Mouse (Mus musculus) right cerebral cortex, adult 2 months (tissue): ENCODE data around the gene Nhsl1.
"Not testable (repeated sequence)": the region's sequence is repeated elsewhere in the genome, so short reads cannot be mapped to it uniquely, and the experiment has no call there.

Source experiments
- DNase-seq, 2 experiments: peaks; one replicate each; pipeline ENCODE4 v3.0.0; 2021 to 2022; ENCODE audit warnings: low spot score in 2 of 2

Nhsl1 gene

GRCm38 (mm10) chr10:18445603-18446358, 127.0 kb downstream of the Nhsl1 start:
- no peak for DNase-seq

DNA sequence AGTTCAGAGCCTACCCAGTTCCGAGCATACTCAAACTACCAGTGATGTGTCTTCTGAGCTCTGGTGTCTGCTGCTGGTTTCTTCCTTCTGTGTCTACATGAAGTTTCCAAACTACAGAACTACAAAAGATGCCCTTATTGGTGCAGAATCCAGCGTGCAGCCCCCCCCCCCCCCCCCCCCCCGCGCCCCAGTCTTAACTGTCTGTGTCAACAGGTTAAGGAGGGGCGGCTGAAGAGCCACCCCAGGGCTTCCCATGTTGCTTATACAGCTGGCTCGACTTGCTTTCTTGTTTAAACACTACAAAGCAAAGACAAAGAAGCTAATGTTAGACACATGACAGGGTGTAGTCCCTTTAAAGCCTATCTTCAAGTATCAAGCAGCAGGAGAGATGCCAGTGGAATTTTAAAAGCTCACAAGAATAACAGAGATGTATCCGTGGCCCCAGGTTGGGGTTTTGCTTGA, 127.6 kb downstream of the Nhsl1 start:
- no peak for DNase-seq

- no peak for DNase-seq
These were observed 128.5 kb downstream of the Nhsl1 start for GRCm38 (mm10) chr10:18447299-18447698.

- not testable (repeated sequence) for DNase-seq
These were observed 130.1 kb downstream of the Nhsl1 start for GRCm38 (mm10) chr10:18448896-18449295.

- DNase-seq, result peak; percentile 93 to 94
These were observed 134.6 kb downstream of the Nhsl1 start for GRCm38 (mm10) chr10:18453380-18453779.

- DNase-seq, result no peak
These were observed 135.4 kb downstream of the Nhsl1 start for GRCm38 (mm10) chr10:18454161-18454560.

DNA sequence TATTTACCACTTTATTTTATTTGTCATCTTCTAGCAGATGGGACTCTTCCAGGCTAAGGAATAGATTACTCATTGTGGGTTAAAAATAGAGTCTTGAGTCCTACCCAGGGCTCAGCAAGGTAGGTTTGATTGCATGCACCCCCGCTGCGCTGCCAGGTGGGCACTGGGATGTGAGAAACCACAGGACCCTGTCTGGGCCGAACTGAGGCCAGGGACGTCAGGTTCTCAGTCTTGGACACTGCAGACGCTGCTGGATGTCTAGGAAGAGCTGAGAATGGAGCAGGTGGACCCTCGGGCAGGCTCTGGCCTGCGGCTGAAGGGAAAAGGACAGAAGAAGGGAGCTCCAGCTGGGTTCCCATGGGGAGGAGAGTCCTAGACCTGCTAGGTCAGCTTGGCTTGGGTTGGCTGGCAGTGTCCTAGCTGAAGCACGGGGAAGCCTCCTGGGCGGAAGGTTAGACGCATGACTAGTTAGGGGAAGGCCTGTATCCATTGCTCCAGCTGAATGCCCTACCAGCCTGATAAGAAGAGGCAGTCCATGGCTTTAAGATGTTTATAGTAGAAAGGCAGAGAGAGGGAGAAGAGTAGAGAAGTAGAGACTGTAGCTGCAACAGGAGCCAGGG, 136.6 kb downstream of the Nhsl1 start:
- no peak for DNase-seq

- no peak for DNase-seq
These were observed 139.2 kb downstream of the Nhsl1 start for GRCm38 (mm10) chr10:18457808-18458475.

DNA sequence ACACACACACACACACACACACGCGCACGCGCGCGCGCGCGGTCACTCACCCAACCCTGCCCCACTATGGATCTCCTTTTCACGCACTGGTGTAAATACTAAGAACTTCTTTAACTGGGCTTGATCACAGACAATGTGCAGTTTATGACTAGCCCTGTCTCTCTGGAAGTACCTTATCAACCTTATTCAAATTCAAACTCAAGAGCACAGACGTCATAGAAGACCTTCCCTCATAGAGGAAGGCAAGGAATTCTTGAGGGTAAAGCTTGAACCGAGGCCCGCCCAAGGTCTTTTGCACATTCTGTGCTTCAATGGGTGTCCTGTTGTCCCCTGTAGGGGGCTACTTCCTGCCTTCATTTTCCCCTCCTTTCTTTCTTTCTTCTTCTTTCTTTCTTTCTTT, 142.6 kb downstream of the Nhsl1 start:
- no peak for DNase-seq

DNA sequence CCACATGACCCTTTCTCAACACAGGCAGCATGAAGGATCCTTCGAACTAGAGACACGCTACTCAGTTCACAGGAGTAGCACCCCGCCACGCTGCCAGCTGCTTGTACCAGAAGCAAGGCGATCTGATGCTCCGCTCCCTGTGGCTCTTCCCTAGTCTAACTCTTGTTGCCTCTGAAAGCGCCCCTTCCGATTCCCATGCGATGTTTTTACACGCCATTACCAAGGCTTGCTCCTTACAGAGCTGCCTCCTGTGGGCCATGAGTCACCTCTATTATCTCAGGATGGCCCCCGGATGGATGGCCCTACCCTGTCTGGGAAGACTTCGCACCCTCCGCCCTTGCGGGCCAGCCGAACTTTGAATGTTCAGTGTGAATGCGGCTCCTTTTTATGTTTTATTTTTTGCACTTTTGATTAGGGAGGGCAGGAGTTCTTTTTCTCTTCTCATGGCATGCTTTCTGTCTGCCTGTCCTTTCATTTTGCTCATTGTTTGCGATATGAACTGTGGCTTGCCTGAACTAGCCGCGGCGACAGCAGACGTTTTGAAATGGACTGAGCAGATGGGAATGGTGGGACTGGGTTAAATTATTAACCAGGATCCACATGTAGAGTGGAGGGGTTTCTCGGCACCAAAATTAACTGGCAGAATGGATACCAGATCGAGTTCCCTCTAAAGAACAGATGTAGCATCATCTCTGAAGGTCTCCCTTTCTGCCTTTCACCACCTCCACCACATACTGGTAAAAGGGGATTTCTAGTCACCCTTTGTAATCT, 144.5 kb downstream of the Nhsl1 start:
- DNase-seq, result no peak

- DNase-seq, result no peak
These were observed 149.6 kb downstream of the Nhsl1 start for GRCm38 (mm10) chr10:18468396-18468795.

- peak in 1 of 2 experiments; percentile 22 for DNase-seq
These were observed 150.7 kb downstream of the Nhsl1 start for GRCm38 (mm10) chr10:18469279-18470135.

DNA sequence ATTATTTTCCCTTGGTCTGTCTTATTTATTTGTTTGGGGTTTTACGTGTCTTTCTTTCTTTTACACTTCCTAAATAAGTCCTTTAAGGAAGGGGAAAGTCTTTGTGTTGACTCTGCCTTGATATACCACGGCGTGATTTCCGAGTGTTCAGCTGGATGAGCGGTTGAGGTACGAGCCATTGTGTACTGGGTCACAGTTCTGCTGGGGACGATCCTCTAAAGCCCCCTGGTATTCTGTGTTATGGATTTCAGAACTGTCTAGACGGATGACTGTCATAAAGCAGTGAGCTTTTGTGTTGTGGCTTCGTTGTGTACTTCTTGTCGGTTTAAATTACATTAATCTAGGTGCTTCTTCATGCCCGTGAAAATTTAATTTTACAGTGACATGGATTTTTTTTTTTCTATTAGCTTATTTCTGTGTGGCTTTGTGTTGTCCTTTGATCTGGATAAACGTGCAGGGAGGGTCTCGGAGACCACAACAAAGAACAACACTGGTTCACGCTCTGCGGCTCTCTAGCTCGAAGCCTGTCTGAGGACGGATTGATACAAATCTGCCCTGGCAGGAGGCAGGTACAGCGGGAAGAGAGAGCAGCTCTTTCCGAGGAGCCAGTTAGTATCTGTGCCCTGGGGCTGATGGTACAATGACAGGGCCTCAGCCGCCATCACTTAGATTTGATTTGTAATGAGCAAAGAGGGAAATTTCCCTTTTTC, 151.7 kb downstream of the Nhsl1 start:
- no peak for DNase-seq

- no peak for DNase-seq
These were observed 152.9 kb downstream of the Nhsl1 start for GRCm38 (mm10) chr10:18471648-18472047.

GRCm38 (mm10) chr10:18475126-18475525, 156.3 kb downstream of the Nhsl1 start:
- no peak for DNase-seq

DNA sequence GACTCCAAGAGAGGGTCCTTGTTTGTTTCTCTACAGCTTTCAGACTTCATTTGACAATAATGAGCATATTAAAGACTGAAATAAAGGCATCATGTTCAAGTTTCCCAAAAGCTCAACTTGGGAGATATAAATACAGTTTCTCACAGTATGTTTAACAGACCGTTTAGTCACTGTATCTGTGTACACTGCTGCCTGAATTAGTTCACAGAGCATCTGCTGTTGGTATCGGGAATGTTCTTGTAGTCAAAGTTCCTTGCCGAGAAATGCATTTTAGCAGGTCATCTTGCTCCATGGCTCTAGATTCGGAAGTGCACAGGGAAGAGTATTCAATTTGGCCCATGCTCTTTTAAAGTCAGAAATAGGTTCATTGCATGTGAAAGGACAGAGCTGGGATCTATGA, 159.5 kb downstream of the Nhsl1 start:
- no peak for DNase-seq

DNA sequence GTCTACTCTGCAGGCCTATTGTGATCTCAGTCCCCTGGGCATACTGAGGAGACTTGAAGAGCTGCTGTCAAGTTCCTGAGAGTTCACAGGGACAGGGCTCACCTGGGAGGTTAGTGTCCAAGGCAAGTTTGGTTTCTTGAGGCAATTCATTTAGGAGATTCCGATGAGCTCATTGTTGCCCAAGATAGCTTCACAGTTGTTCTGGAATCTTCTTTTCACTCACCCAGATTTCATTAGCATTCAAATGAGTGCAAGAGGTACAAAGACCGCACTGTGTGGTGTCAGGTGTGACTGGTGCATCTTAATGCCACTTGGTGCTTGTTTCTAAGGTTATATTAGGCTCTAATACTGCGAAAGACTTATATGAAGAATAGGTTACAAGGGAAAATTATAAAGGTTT, 160.5 kb downstream of the Nhsl1 start:
- DNase-seq, result no peak

DNA sequence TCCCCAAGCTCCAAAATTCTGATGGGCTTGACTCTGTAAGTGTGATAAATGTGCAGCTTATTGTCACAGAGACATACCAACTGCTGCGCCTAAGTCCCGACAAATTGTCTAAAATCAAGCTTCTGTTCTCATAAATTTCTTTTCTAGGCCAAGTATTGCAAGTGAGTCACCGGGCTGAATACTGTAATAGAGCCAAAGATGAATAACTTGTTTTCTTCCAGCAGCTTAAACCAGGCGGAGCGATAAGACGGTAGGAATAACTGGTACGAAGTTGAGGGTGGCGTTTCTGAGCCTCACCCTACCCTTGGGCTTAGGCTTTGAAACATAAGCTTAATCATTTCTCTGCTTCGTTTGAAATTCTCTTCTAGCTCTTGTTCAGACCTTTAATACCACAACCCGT, 162.1 kb downstream of the Nhsl1 start:
- peak; percentile 15 to 38 for DNase-seq

- peak; percentile 75 to 76 for DNase-seq
These were observed 163.9 kb downstream of the Nhsl1 start for GRCm38 (mm10) chr10:18482558-18483141.

GRCm38 (mm10) chr10:18483658-18484057, 164.9 kb downstream of the Nhsl1 start:
- DNase-seq, result no peak
